Mouse (Mus musculus) thymus, postnatal 10 days (tissue): ENCODE measurements around the gene Gramd1a.
A peak's percentile ranks its signal among the peaks of the same experiment; 100 is the strongest.

Source experiments
- DNase-seq, 2 experiments: peaks; one replicate each; pipeline ENCODE4 v3.0.0; 2021; ENCODE audit warnings: low spot score in 2 of 2

The Gramd1a gene

DNA sequence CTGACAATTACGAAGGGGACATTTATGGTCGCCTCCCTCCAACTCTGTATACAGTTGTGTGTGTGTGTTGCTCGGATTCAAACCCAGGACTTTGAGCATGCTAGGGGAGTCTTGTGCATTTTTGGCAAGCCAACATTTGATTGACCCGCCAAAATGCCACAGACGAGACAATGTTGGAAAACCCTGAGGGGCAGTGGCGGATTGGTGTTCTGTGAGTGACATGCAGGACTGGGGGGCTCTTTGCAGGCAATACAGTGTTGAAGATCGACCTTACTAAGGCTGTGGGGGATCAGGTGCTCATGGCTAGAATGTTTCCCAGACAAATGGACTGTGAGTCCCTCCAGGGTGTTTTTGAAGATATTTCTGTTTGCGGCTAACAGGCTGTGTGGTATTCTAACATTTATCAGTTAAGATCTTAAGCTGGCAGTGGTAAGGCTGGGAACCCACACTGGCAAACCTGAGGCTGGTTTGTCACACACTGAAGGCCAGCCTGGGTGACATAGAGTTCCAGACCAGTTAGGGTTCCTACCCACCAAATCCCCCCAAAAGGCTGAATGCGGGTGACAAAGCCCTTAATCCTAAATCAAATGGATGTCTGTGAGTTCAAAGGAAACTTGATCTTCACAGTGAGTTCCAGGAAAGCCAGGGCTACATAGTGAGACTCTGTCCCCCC lies 58.7 kb downstream of the Gramd1a start:
- no peak for DNase-seq

DNA sequence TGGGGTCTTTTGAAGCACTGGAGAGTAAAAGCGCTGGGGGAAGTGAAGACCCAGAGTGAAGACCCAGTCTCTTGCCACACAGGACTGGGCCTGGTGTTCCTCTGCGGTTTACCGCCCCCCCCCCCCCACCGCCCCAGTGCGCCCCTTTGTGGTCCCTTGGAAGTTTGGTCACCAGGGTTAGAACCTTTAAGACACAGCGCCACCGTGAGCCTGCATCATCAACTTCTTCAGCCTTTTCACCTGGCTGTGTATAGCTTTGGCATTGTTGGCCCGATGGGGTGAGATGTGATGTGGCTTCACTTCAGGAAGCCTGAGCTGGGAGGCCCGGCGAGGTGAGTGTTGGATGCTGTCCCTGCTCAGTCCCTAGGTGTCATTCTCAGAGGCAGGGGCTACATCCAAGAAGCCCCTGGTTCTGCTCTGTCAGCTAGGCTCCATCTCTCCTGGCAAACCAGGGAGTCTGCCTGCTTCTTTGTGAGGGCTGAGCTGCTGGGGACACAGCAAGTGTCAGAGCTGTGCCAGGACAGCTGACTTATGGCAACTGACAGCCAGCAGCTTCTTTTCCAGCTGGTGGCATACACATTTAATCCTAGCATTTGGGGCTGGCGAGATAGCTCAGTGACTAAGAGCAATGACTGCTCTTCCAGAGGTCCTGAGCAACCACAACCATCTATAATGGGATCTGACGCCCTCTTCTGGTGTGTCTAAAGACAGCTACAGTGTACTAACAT lies 60.8 kb downstream of the Gramd1a start:
- DNase-seq = peak in 1 of 2 experiments; percentile 50

- peak in 1 of 2 experiments; percentile 27 for DNase-seq
Measured at GRCm38 (mm10) chr7:31089721-31090120, 66.0 kb downstream of the Gramd1a start.

DNA sequence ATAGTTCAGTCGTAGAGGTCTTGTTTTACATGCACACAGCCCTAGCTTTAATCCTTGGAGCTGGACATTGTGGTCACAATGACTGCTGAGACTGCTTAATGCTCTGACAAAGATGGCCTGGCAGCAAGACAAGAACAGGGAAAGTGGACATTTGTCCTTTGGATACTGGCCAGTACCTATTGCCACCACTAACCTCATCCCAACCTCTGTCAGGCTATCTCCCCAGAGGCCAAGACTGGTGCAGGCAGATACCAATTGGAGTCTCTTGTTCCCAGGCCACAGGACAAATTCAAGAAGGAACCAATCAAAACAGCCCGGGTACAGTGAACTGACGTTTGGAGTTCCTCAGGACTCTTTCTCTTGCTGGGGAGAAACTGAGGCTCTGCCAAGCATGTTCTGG lies 67.5 kb downstream of the Gramd1a start:
- DNase-seq = no peak

DNA sequence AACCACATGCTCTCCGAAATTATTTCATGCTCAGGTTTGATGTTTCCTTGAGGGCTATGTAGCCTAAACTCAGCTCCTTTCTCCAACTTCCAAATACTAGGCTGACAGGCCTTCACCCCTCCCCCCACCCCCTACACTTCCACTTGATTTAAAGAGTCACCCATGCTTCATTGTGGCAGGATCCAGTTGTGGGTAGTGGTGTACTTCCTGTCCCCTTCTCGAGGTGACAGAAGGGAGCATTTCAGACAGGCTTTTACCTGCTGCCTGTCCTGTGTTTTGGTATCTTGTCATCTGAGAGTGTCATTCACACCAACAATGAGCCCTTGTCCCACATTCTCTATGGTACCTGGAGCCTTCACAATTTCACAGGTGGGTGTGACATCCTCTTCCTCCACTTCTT lies 68.4 kb downstream of the Gramd1a start:
- DNase-seq = no peak

GRCm38 (mm10) chr7:31086175-31086755 lies 69.4 kb downstream of the Gramd1a start:
- no peak for DNase-seq

GRCm38 (mm10) chr7:31085171-31085570 lies 70.5 kb downstream of the Gramd1a start:
- no peak for DNase-seq

DNA sequence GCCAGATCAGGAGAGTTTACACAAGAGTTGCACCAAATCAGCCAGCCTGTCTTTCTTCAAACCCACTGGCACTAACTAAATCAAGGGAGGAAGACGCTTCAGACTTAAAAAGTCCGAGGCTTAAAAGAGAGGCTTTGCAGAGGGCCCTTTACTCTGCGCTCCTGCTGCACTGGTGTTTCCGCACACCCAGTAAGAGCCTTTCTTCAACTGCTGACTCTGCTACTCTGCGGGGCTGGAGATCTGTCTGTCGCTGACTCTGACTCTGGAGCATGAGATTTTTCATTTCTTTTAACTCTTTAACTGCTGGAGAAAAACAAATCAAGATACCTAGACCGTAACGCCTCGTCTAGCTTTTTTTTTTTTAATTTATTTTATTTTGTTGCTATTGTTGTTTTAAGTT lies 71.6 kb downstream of the Gramd1a start:
- DNase-seq = no peak

GRCm38 (mm10) chr7:31082831-31083588 lies 72.7 kb downstream of the Gramd1a start:
- no peak for DNase-seq

DNA sequence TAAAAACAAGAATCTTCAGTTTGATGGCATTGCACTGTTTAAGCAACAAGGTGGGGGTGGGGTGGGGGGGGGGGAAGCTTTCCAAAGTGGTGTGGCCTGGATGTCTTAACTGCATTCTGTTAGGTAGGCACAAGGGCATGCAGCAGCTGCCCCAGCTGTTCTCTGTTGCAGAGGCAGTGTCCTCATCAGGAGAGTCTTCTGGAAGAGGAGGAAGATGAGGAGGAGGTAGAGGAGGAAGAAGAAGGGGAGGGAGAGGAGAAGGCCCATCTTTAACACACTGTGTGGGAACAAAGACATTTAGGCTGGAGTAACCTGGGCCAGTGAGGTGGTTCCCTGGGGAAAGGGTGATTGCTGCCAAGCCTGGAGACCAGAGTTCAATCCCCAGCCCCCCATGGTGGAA lies 73.6 kb downstream of the Gramd1a start:
- DNase-seq = no peak

- no peak for DNase-seq
Measured at GRCm38 (mm10) chr7:31081106-31081505, 74.6 kb downstream of the Gramd1a start.

- DNase-seq = no peak
Measured at GRCm38 (mm10) chr7:31080611-31081010, 75.1 kb downstream of the Gramd1a start.
